Mouse (Mus musculus) thymus, postnatal 10 days (tissue): Measurements from ENCODE around the gene Glt8d2.

Experiments used
- DNase-seq, 2 experiments: peaks; one replicate each; pipeline ENCODE4 v3.0.0; 2021; ENCODE audit warnings: low spot score in 2 of 2

Glt8d2 gene

DNA sequence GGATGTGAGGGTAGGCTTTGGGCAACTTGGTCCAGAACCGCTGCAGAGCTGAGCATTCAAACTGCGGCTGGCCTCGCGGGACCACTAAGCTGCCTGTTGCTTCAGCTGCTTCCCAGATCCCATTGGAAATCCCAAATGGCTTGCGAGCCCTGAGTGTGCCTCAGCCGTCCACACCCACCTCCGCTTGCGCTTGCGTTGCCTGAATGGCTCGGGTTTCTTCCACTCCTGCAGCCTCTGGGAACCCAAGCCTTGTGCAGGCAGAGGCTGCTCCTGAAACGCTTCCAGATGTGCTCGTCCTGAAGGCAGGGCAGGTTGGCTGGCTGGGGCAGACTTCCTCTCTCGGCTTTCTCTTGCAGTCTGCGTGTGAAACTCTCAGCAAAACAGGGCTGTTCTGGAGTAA lies at the start of gene Glt8d2:
Gene Glt8d2, minus strand, starts transcription at position 157 of the 400 bp plus-strand sequence.
- no peak for DNase-seq

DNA sequence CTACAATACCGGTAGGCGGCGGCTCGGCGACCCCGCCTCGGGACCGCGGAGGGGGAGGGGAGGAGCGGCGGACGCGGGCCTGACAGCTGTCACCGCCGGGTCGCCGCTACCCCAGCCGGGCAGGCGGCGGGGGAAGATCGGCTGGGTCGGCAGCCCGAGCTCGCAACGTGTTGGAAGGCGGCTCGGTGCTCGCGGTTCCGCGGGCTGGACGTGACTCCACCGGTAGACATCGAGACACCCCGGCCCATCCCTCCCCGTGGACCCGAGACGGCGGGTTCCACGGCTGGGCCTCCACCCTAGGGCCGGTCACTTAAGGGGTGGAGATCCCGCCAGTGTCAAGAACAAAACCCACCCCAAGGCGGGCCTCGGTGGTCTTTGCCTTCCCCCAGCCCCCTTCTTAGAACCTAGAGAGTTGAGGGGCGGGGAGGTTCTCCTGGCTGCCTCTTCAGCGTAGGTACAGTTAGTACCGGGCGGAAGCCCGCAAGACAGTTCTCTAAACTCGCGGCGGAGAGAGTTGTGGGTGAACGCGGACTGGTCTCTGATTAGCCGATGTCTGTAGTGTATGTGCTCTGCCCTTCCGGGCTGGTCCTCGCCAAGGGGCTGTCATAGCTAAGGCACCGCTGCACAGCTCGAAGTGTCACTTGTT lies 9.0 kb upstream of the Glt8d2 start:
- DNase-seq = peak; percentile 26 to 32

DNA sequence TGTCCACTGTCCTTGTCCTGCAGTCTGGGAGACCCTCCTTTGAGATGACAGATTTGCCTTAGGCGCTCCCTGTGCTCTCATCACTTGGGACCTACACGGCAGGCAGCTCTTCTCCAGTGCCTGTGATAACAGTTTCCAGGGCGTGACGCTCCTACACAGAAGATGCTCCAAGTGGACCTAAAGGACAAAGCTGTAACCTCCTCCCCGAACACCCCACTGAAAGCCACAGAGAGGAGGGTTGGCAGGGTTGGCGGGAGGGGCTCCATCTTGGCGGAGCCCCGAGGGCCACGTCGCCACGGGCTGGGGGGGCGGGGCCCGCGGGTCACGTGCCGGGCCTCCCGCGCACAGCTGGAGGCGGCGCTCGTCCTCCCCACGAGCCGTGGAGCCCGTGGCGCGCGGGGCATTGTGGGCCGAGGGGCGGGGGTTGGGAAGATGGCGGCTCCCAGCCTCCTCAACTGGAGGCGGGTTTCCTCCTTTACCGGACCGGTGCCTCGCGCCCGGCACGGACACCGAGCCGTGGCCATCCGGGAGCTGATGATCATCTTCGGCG lies 8.3 kb upstream of the Glt8d2 start:
- DNase-seq = peak; percentile 87 to 88

DNA sequence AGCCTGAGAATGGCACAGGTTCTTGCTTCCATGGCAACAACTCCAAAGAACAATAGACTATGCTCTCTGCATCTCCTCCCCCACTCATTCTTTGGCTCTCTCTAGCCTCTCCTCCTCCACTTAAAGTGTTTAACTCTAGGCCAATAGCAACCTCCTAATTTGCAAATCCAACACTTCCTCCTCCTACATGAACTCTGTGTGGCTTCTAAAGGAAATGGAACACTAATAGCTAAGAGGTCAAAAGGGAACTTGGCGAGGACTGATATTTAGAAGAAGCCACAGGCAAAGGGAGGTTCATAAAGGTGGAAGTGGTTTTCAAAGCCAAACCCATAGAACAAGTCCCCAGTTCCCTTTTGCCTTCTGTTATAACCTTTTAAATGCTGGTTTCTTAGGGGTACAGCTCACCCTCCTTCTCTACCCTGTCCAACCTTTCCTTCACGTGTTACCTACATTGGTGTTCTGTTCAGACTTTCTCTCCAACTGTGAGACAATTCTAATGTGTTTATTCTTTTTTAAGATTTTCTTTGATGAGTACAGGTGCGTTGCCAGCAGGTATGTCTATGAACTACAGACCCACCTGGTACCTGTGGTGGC lies 7.0 kb upstream of the Glt8d2 start:
- no peak for DNase-seq

DNA sequence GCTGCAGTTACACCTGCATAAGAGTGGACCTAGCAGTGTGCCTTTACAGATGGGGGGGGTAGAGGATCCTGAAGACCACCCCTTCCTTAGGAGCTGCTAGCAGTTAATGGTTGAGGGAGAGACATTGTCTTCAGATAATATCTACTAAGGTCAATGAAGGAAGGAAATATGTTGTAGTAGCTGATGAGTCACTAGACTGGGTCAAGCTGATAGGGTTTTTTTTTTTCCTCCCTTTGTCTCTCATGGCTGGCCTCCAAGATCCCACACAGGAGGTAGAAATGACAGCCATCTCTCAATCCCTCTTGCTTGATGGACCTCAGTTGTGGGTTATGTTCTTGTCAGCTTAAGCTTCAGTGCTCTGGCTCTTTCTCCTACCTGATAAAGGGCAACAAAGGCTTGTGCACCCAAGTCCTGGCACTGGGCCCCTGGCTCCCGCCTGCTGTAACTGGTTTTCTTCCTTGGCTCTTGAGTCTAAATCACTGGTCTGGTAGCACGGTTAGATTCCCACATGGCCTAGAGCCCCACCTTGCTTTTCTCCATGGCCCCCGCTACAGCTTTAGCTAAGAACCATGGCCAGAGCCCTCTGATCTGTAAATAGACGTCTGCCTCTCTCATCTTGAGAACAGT lies 6.1 kb upstream of the Glt8d2 start:
- DNase-seq = no peak

DNA sequence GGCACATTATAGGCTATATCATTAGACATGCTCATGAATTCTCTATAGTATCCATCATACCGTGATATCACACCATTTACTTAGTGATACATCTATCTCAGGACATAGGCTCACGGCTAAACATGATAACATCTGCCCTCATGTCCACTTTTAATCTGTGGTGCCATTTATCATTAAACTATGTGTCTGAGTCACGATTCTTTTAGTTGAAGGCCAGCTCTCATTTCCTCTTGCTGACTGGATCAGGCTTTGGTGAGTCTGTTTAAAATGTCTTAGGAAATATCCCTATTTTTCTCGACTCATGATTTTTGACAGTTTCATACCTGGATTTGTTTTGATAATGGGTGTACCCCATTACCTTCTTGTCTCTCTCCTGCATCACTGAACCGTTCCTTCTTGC lies 5.5 kb upstream of the Glt8d2 start, which contains the start of gene Hcfc2:
Gene Hcfc2, plus strand, starts transcription at position 205 of the 400 bp plus-strand sequence.
- DNase-seq = no peak

DNA sequence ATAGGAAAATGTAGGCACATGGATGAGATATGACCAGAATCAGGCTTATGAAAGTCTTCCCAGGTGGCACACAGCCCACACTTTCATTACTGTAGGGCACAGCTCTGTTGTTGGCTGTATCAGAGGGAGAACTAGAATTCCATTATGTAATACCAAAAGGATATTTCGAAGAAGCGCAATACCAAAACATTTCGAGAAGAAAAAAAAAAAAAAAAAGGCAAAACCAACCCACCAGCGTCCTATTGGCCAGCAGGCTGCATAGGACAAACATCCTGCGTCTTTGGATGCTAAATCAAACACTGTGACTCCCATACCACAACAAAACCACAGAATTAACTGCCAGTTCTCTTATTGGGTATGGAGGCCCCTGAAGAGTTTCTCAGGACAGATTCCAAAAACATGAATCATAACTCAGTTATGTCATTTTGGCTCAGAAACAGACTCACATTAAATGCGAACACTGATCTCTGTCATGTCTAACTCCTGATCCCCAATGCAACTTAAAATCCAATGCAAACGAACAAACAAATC lies 704 bp downstream of the Glt8d2 start:
- no peak for DNase-seq

DNA sequence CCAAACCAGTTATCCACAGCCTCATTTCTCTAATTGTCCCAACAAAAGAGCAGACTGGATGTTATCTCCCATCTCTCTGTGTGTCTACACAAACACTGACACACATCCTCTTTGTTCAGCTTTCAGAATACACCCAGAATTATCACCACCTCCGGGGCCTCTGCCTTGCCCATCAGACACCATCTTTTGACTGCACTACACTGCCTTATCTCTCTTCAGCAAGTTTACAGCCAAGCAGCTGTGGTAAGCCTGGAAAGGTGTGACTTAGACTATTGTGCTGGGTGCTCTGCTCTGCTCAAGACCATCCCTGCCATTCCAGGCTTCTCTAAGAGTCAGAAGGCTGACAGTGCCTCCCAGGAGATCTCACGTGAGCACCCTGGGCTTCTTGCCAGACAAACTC lies 5.0 kb downstream of the Glt8d2 start:
- no peak for DNase-seq

DNA sequence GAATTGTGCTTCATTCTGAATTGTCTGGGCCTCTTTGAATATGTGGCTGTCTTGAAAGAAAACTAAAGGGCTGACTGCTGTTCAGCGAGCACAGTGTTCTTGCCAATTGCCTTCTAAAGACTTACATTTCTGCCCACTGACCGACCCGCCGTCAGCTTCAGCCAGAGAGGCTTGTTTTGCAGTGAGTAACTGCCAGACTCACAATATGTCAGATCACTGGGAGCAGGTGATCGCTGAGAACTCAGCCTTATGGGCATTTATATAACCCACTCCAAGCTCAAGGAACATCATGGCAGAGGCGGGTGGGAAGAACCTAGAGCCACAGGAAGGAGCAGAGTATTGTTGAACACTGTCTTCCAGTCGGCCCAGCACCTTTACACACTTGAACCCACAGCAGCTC lies 8.8 kb downstream of the Glt8d2 start:
- no peak for DNase-seq

DNA sequence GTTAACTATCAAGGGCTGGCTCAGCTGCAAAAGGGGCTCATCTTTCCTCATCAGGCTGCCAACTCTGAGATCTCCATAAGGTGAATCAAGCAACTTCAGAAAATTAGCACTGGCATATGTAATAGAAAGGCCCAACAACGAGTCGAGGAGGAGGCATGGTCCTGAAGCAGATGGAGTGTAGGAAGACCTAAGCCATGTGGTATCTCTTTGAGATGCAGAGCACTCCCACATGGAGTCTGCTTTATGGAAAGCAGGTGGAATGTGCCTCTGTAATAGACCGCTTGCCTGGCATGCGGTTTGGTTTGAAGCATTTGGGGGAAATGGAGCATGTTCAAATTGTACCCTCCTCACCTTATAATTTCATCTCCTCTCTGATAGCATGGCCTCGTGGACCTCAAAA lies 9.7 kb downstream of the Glt8d2 start:
- DNase-seq = no peak

DNA sequence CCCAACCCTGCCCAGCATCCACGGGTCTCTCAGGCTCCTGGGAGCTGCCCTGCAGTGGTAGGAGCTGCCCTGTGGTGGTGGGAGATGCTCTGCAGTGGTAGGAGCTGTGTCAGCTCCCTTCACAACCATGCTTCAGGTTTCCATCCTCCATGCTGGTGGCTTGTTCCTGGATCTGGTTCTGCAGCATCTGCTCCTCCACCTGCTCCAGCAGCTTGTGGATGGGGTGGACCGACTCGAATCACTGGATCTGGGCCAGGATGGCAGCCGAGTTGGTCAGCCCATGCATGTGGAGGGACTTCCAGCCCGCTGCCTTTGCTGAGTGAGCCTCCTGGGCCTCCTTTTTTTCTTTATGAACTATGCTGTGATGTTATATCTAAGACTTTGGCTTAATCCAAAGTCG lies 13.5 kb downstream of the Glt8d2 start:
- DNase-seq = no peak

DNA sequence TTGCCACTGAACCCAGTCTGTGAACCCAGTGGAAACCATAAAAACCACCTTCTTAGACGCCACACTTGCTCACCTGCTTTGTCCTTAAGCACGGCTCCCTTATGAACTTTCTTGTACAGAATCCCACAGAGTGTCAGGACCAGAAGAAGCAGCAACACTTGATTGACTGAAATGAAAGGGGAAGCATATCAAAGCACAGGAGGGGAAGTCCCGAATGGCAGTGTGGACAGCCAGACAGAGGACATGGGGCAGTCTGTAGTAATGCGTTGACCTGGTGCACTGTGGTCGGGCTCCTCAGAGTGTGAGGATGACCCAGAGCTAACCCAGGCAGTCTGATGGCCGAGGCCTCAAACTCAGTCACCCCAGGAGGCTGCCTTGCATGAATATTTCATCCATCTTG lies 20.2 kb downstream of the Glt8d2 start:
- no peak for DNase-seq

DNA sequence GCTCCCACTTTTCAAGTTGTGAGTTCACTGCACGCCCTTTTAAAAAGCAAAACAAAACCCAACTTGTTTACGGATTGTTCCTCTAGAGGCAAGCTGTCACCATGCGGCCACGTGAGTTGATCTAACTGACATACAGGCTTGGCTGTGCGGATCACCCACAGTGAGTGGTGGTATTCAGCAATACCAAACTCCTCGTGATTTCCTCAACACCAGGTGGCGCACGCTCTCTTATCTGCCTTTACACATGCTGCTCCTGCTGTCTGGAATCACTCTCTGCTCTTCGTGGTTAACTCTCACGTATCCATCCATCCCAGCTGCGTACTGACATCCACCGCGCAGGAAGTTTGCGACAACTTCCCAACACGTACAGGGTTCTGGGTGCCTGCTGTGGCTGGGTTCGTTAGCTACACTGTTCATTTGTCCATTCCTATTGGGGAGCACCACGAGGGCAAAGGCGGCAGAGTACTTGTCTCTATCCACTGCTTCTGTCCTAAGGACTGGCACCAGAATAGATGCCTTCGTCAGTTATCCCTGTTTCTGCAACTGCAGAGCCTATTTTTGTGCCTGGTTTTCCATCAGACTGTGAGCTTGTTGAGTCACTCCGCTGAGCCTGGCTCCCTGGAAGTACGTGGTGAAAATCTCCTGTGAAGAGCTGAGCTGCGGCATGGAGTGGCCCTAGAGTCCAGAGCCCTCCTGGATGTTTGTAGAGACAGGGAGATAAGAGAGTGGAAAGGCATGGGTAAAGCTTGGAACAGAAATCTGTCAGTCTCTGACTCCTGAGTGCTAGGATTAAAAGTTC lies 23.8 kb downstream of the Glt8d2 start:
- DNase-seq = peak; percentile 77 to 87

DNA sequence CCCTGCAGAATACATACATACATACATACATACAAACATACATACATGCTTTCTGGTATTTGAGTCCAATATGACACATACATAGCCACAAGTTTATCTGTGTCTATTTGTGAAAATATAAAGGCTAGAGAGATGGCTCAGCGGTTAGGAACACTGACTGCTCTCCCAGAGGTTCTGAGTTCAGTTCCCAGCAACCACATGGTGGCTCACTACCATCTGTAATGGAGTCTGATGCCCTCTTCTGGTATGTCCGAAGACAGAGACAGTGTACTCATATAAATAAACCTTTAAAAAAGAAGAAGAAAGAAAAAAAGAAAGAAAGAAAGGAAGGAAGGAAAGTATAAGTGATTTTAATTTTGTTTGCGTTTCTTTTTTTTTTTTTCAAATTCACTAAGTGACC lies 24.5 kb downstream of the Glt8d2 start:
- DNase-seq = no peak

DNA sequence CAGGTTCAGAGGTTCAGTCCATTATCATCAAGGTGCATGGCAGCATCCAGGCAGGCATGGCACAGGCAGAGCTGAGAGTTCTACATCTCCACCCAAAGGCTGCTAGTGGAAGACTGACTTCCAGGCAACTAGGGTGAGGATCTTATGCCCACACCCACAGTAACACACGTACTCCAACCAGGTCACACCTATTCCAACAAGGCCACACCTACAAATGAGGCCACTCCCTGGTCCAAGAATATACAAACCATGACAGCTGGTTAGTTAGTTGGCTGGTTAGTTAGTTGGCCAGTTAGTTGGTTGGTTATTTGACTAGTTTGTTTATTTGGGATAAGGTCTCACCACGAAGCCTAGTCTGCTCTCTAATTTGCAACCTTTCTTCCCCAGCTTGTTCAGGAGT lies 27.2 kb downstream of the Glt8d2 start:
- DNase-seq = no peak

DNA sequence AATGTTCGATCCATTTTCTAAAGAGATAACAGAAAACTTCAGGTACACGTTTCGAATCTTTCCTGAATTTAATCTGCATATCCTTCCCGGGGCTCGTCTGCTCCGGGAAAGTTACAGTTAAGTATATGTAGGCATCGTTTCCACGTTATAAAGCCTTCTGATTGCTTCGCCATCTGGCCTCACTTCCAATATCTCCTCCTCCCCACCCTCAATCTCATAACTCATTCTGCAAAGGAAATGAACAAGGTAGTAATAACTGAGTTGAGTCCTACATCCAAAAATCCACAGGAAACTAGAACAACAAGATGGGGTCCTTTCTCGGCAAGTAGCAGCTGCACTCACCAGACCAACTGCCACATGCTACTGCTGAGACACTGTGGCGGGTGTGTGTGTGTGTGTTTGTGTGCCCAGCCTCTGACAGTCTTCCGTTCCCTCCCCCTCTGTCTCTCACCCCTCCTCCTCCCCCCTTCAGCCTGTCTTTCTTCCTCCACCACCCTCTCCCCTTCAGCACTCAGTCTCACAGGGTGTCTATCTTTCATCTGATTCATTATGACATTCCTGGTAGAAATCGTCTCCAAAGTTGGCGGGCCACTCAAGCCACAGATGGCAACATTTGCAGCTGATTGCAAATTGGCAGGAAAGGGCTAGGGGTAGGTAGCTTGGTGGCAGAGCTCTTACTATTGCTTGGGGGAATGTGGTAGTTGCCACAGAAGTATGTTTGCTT lies 28.0 kb downstream of the Glt8d2 start:
- DNase-seq = peak; percentile 51 to 60

DNA sequence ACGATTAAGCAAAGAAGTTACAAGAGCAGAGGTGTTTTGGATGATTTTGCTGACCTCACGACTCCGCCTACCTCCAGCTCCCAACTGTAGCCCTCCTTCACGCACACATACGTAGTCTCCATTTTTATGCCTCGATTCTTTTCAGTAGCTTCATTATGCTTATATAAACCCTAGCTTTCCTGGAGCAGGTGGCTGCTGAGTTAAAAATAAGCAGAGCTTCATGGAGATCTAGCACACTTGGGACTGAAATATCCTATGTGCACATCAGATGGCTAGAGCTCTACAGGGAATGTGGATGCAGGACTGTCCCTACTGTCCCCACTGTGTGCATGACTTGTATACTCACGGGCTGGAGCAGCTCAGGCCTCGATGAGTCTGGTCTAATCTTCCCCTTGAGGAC lies 28.6 kb downstream of the Glt8d2 start:
- DNase-seq = peak in 1 of 2 experiments; percentile 8

DNA sequence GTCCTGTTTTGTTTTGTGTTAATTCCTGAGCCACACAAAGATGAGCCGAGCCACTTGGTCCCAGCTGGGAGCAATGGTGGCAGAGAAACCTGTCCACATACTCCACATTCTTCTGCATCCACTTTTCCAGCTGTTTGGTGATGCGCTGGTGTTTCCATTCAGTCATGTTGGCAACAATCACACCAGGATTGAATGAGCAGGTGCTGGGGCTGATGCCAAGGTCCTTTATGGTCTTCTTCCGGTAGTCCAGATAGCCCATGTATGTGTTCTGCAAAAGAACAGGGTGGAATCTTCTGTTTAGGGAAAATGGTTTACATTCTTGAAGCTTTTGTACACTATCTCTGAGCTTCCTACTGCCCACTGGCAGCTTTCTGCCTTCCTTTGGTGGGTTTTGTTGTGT lies 35.9 kb downstream of the Glt8d2 start:
- no peak for DNase-seq

DNA sequence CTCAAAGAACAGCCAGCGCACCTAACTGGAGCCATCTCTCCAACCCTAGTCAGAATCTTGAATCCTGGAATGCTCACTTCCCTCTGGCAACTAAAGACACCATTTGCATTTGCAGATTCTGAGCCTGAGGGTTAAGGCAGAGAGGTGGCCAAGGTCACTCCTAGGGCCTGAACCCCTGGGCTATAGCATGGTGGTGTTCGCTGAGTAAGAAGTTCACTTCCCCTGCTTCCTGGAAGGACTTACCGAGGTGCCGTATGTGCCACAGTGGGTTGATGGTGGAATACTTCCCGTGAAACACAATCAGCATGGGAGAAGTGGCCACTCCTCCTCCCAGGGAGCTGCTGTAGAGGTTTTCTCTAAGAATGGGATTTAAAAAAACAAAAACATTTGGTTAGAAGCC lies 37.8 kb downstream of the Glt8d2 start:
- DNase-seq = no peak

DNA sequence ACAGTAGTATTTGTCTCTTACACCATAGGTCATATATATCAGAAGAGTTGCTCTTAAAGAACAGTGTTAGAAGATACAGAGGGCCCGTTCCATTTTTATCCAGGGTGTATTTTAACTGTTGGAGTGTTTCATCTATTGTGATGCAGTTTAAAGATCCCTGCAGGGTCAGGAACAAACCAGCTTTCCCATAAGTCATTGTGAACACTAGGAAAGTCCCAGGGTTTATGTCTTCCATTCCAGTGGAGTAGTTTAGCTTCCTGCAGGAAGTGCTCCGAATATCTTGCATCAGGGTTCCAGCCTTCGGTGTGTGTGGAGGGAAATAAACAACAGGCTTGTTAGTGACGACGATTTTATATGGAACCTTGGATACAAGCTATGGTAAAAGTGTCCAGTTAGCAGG lies 39.2 kb downstream of the Glt8d2 start:
- DNase-seq = no peak

DNA sequence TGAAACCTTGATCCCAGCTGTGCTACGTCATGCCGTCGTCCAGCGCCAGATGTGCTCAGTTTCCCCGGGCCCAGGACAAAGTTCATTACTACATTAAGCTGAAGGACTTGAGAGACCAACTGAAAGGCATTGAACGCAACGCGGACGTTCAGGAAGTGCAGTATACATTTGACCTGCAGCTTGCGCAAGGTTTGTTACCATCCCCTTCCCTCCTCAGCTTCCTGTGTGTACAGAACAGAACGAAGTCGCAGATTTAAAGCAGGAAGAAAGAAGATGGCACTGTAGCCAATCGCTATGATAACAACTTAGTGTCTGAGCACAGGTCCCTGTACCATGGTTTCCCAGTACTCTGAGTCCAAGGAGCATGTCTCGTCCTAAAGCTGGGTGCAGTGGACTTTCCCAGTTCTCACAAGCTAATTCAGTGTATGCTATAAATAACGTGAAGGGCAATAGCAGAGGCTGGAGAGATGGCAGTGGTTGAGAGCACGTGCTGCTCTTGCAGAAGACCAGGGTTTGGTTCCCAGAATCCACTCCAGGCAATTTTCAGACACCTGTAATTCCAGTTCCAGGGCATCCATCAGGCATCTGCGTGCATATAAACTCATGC lies 43.1 kb downstream of the Glt8d2 start:
- DNase-seq = no peak
